32 mouse cellular contexts compared by ENCODE assay signal in genomic region chr11:110813137-110813536, GRCm38 (mm10).
DNase-seq lines count a peak whose midpoint lies in the region; ATAC-seq and TF ChIP-seq lines count a peak whose summit lies in the region.
"Had no signal": no experiment of that assay in that cellular context is flagged by ENCODE, and none has a peak within 500 bp of the region (broad histone marks: within the 10 kb centered on the region; RNA-seq: fewer than 3 reads in every experiment).

No protein-coding gene starts in this region.

- no peaks in the 10 kb centered on the region for H3K9me3 ChIP-seq in embryonic facial prominence, embryonic 14.5 days (ENCODE audit: control insufficient read depth, low read length)
- H3K9me3 ChIP-seq in embryonic facial prominence, embryonic 10.5 days, result no peaks in the 10 kb centered on the region
- no peaks in the 10 kb centered on the region for H3K9me3 ChIP-seq in limb, embryonic 14.5 days (ENCODE audit: control insufficient read depth, low read length)
- H3K9me3 ChIP-seq in limb, embryonic 10.5 days (replicated peaks), result no peaks in the 10 kb centered on the region
- H3K9me3 ChIP-seq: forebrain, embryonic 12.5 days; kidney, embryonic 15.5 days; limb, embryonic 13.5 days; liver, embryonic 12.5 days; midbrain, embryonic 13.5 days; neural tube, embryonic 15.5 days had no signal

- H3ac ChIP-seq in myocyte (ENCODE audit: control insufficient read depth, insufficient read length), result no peak overlapping the region

- H3K27me3 ChIP-seq in embryonic facial prominence, embryonic 14.5 days (replicated peaks; ENCODE audit: control insufficient read depth, insufficient read depth, low read length), result no peaks in the 10 kb centered on the region
- H3K27me3 ChIP-seq in embryonic facial prominence, embryonic 10.5 days (replicated peaks; ENCODE audit: low read depth, poor library complexity, severe bottlenecking), result no peaks in the 10 kb centered on the region
- no peaks in the 10 kb centered on the region for H3K27me3 ChIP-seq in kidney, adult 2 months (replicated peaks; ENCODE audit: control insufficient read depth, insufficient read depth, low read length)
- no peaks in the 10 kb centered on the region for H3K27me3 ChIP-seq in limb, embryonic 14.5 days (ENCODE audit: control insufficient read depth, insufficient read depth, low read length)
- no peaks in the 10 kb centered on the region for H3K27me3 ChIP-seq in limb, embryonic 10.5 days (ENCODE audit: low read depth, poor library complexity, severe bottlenecking)
- no peaks in the 10 kb centered on the region for H3K27me3 ChIP-seq in myocyte (ENCODE audit: control insufficient read depth, insufficient read depth, insufficient read length)
- H3K27me3 ChIP-seq: forebrain, embryonic 12.5 days; kidney, embryonic 15.5 days; limb, embryonic 13.5 days; liver, embryonic 12.5 days; midbrain, embryonic 13.5 days; neural tube, embryonic 15.5 days had no signal

- no peak overlapping the region for H3K27ac ChIP-seq in embryonic facial prominence, embryonic 14.5 days (replicated peaks; ENCODE audit: low read depth, low read length)
- H3K27ac ChIP-seq in embryonic facial prominence, embryonic 10.5 days (replicated peaks), result no peak overlapping the region
- 0 out of 2 replicates have a peak overlapping the region, but pooled peaks have one; percentile 23 for H3K27ac ChIP-seq in kidney, adult 2 months (ENCODE audit: insufficient read depth, low read depth, low read length)
- H3K27ac ChIP-seq in limb, embryonic 14.5 days (replicated peaks; ENCODE audit: low read depth, low read length), result no peak overlapping the region
- no peak overlapping the region for H3K27ac ChIP-seq in limb, embryonic 10.5 days
- H3K27ac ChIP-seq: forebrain, embryonic 12.5 days; kidney, embryonic 15.5 days; left cerebral cortex, adult 2 months; limb, embryonic 13.5 days; liver, embryonic 12.5 days; macrophage; midbrain, embryonic 13.5 days; neural tube, embryonic 15.5 days had no signal

- TF ChIP-seq CTCF in kidney, adult 2 months (conservative IDR thresholded peaks at IDR 0.05; ENCODE audit: insufficient read depth, insufficient read length, low read depth, low read length), result no peak

- H3K79me2 ChIP-seq in myocyte (ENCODE audit: control insufficient read depth, insufficient read depth), result no peaks in the 10 kb centered on the region

- ATAC-seq in embryonic facial prominence, embryonic 14.5 days (ENCODE audit: low read depth), result no peak
- no peak for ATAC-seq in limb, embryonic 14.5 days (ENCODE audit: low FRiP score, low read depth)
- ATAC-seq: activated CD4-positive, CD25-positive, alpha-beta regulatory T cell, adult 4 months; forebrain, postnatal 0 days; hindbrain, embryonic 16.5 days; liver, embryonic 12.5 days; liver, postnatal 0 days; lung, postnatal 0 days; midbrain, embryonic 13.5 days had no signal

- H3K9ac ChIP-seq in embryonic facial prominence, embryonic 14.5 days (ENCODE audit: low read depth, low read length), result no peak overlapping the region
- no peak overlapping the region for H3K9ac ChIP-seq in limb, embryonic 14.5 days (ENCODE audit: low read depth, low read length, severe bottlenecking)
- H3K9ac ChIP-seq: forebrain, embryonic 12.5 days; forebrain, postnatal 0 days; kidney, embryonic 15.5 days; limb, embryonic 13.5 days; liver, embryonic 12.5 days; liver, postnatal 0 days; midbrain, embryonic 13.5 days; neural tube, embryonic 15.5 days had no signal

- no peak overlapping the region for H3K4me2 ChIP-seq in embryonic facial prominence, embryonic 14.5 days (ENCODE audit: low read depth, low read length)
- no peak overlapping the region for H3K4me2 ChIP-seq in limb, embryonic 14.5 days (replicated peaks; ENCODE audit: low read depth, low read length, severe bottlenecking)
- peak overlapping the region; percentile 31 for H3K4me2 ChIP-seq in myocyte (ENCODE audit: low read depth)
- H3K4me2 ChIP-seq: forebrain, embryonic 12.5 days; heart, embryonic 11.5 days; kidney, embryonic 15.5 days; limb, embryonic 13.5 days; liver, embryonic 12.5 days; midbrain, embryonic 13.5 days; neural tube, embryonic 15.5 days had no signal

- H3K4me3 ChIP-seq in embryonic facial prominence, embryonic 14.5 days (ENCODE audit: low read depth, low read length), result no peak overlapping the region
- no peak overlapping the region for H3K4me3 ChIP-seq in embryonic facial prominence, embryonic 10.5 days
- H3K4me3 ChIP-seq in kidney, adult 2 months (ENCODE audit: insufficient read depth, low read depth, low read length), result no peak overlapping the region
- no peak overlapping the region for H3K4me3 ChIP-seq in limb, embryonic 14.5 days (replicated peaks; ENCODE audit: low read length)
- no peak overlapping the region for H3K4me3 ChIP-seq in limb, embryonic 10.5 days
- H3K4me3 ChIP-seq in myocyte, result no peak overlapping the region
- H3K4me3 ChIP-seq: erythroblast, embryonic 14.5 days; forebrain, embryonic 12.5 days; kidney, embryonic 15.5 days; left cerebral cortex, adult 2 months; limb, embryonic 13.5 days; liver, embryonic 12.5 days; midbrain, embryonic 13.5 days; neural tube, embryonic 15.5 days had no signal

- TF ChIP-seq POLR2A in kidney, adult 2 months (IDR thresholded peaks at IDR 0.05; ENCODE audit: low read depth, low read length), result no peak
- no peak for TF ChIP-seq POLR2A in limb, embryonic 14.5 days (IDR thresholded peaks at IDR 0.05; ENCODE audit: borderline replicate concordance, extremely low read depth, insufficient read depth, insufficient read length)
- TF ChIP-seq POLR2A in myocyte (IDR thresholded peaks at IDR 0.05; ENCODE audit: insufficient read length, low read depth), result no peak

- no peaks in the 10 kb centered on the region for H3K36me3 ChIP-seq in embryonic facial prominence, embryonic 14.5 days (ENCODE audit: control insufficient read depth, insufficient read depth, low read length)
- H3K36me3 ChIP-seq in embryonic facial prominence, embryonic 10.5 days (replicated peaks), result no peaks in the 10 kb centered on the region
- no peaks in the 10 kb centered on the region for H3K36me3 ChIP-seq in kidney, adult 2 months (ENCODE audit: control insufficient read depth, insufficient read depth, low read length)
- no peaks in the 10 kb centered on the region for H3K36me3 ChIP-seq in limb, embryonic 14.5 days (ENCODE audit: control insufficient read depth, insufficient read depth, low read length)
- no peaks in the 10 kb centered on the region for H3K36me3 ChIP-seq in limb, embryonic 10.5 days
- no peaks in the 10 kb centered on the region for H3K36me3 ChIP-seq in myocyte (ENCODE audit: control insufficient read depth, insufficient read depth)
- H3K36me3 ChIP-seq: forebrain, embryonic 12.5 days; kidney, embryonic 15.5 days; limb, embryonic 13.5 days; liver, embryonic 12.5 days; midbrain, embryonic 13.5 days; neural tube, embryonic 15.5 days had no signal

- WGBS in embryonic facial prominence, embryonic 14.5 days, result 65% methylated on average over 6 of the region's 6 CpGs
- WGBS in embryonic facial prominence, embryonic 10.5 days, result 87% methylated on average over 6 of the region's 6 CpGs
- 68% methylated on average over 6 of the region's 6 CpGs for WGBS in kidney, adult 2 months
- 77% methylated on average over 6 of the region's 6 CpGs for WGBS in limb, embryonic 14.5 days
- 93% methylated on average over 6 of the region's 6 CpGs for WGBS in limb, embryonic 10.5 days

- DNase-seq in embryonic facial prominence, embryonic 14.5 days (ENCODE audit: low spot score), result peak; percentile 71
- DNase-seq in embryonic facial prominence, embryonic 10.5 days (ENCODE audit: low spot score), result no peak
- peak; percentile 3 for DNase-seq in kidney, adult 2 months
- DNase-seq in kidney, postnatal 14 days, result no peak
- DNase-seq in limb, embryonic 14.5 days (ENCODE audit: low spot score), result peak; percentile 37
- DNase-seq in limb, embryonic 10.5 days (ENCODE audit: low spot score), result no peak
- no peak for DNase-seq in right cerebral cortex, adult 2 months (ENCODE audit: low spot score in 2 of 2)
- DNase-seq: adrenal gland, adult 8-10 months; cerebellum, adult 2 months; cerebellum, postnatal 14 days; forebrain, postnatal 0 days; gastrocnemius, postnatal 25 days; heart, adult 18-20 months; liver, postnatal 0 days; retina, postnatal 1 day; right cerebral cortex, postnatal 25 days; spleen, adult 18-20 months; thymus, postnatal 25 days had no signal

- peaks cover 3% of the 10 kb centered on the region; the same call in 1 of the 2 replicates for H3K4me1 ChIP-seq in embryonic facial prominence, embryonic 14.5 days (ENCODE audit: control insufficient read depth, insufficient read depth, low read length)
- H3K4me1 ChIP-seq in embryonic facial prominence, embryonic 10.5 days, result 0 out of 2 replicates have a peak, but pooled peaks cover 6% of the 10 kb centered on the region
- peaks cover 8% of the 10 kb centered on the region; the same call in 1 of the 2 replicates for H3K4me1 ChIP-seq in kidney, adult 2 months (ENCODE audit: control insufficient read depth, insufficient read depth, low read length)
- H3K4me1 ChIP-seq in limb, embryonic 14.5 days (ENCODE audit: control insufficient read depth, insufficient read depth, low read length), result peaks cover 5% of the 10 kb centered on the region; the same call in 1 of the 2 replicates
- H3K4me1 ChIP-seq in limb, embryonic 10.5 days, result peaks cover 3% of the 10 kb centered on the region; the same call in 1 of the 2 replicates
- H3K4me1 ChIP-seq: forebrain, embryonic 12.5 days; kidney, embryonic 15.5 days; liver, embryonic 12.5 days; midbrain, embryonic 13.5 days; neural tube, embryonic 15.5 days had no signal

TF ChIP-seq in myocyte, 11 proteins besides CTCF, POLR2A, EP300 and RAD21:
- TF ChIP-seq MYOD1 (IDR thresholded peaks at IDR 0.05; ENCODE audit: control insufficient read depth in 1 of 3, insufficient read length in 2 of 3, low read depth in 2 of 3) (no peak), E2F4 (IDR thresholded peaks at IDR 0.05; ENCODE audit: insufficient read depth) (no peak), MYOG (IDR thresholded peaks at IDR 0.05; ENCODE audit: control insufficient read depth in 1 of 3, insufficient read depth in 1 of 3, insufficient read length in 2 of 3, low read depth in 2 of 3) (no peak), MAX (IDR thresholded peaks at IDR 0.05; ENCODE audit: low read depth) (no peak), TCF12 (IDR thresholded peaks at IDR 0.05; ENCODE audit: insufficient read depth, poor library complexity, severe bottlenecking) (no peak), USF1 (IDR thresholded peaks at IDR 0.05; ENCODE audit: low read depth) (peak; percentile 33), REST (IDR thresholded peaks at IDR 0.05; ENCODE audit: insufficient read depth, insufficient read length) (no peak)

Comparison
In these comparisons a context has a peak if more than half of its experiments do, and no peak if none do; other contexts are left out.
1. DNase-seq: peak in embryonic facial prominence, embryonic 14.5 days (single experiment), kidney, adult 2 months (single experiment) and limb, embryonic 14.5 days (single experiment); none in embryonic facial prominence, embryonic 10.5 days (single experiment), kidney, postnatal 14 days (single experiment), limb, embryonic 10.5 days (single experiment) and right cerebral cortex, adult 2 months (0 of 2).